Mouse (Mus musculus): Measurements from ENCODE around the gene Spats2. TPM values are rescaled to one million over a fixed set of nuclear protein-coding genes. Genes with fewer than 3 reads are reported as not detected.
A peak's percentile ranks its signal among the peaks of the same experiment; 100 is the strongest.

Gene Spats2
- polyA plus RNA-seq, 1 experiment from 2014 or later = 28.0 TPM

- H3K4me2 ChIP-seq (ENCODE audit: low read length) = no peak overlapping the region
- H3K9me3 ChIP-seq (replicated peaks; ENCODE audit: control insufficient read depth, low read length, poor library complexity, severe bottlenecking) = no peaks in the 10 kb centered on the region
- no peaks in the 10 kb centered on the region; the same call in 1 of the 2 replicates for H3K4me1 ChIP-seq (ENCODE audit: control insufficient read depth, insufficient read depth, low read length)
- 63% methylated on average over 4 of the region's 4 CpGs for WGBS
- no peak for ATAC-seq
- H3K9ac ChIP-seq (ENCODE audit: low read depth, low read length) = no peak overlapping the region
- H3K27ac ChIP-seq (ENCODE audit: low read length) = no peak overlapping the region
- H3K4me3 ChIP-seq (ENCODE audit: low read depth, low read length) = no peak overlapping the region
- no peaks in the 10 kb centered on the region for H3K36me3 ChIP-seq (ENCODE audit: control insufficient read depth, insufficient read depth, low read length)
- peaks cover 39% of the 10 kb centered on the region for H3K27me3 ChIP-seq (ENCODE audit: control insufficient read depth, insufficient read depth, low read depth, low read length)
Observed at GRCm38 (mm10) chr15:99085997-99086396, 39.7 kb upstream of the Spats2 start.

GRCm38 (mm10) chr15:99087253-99088075 is 38.3 kb upstream of the Spats2 start, which contains the start of gene C1ql4:
C1ql4 (minus strand) TSS chr15:99087817.
- ATAC-seq = no peak

GRCm38 (mm10) chr15:99088292-99088691 is 37.4 kb upstream of the Spats2 start:
- H3K36me3 ChIP-seq (ENCODE audit: control insufficient read depth, insufficient read depth, low read length) = no peaks in the 10 kb centered on the region
- H3K9ac ChIP-seq (ENCODE audit: low read depth, low read length) = 0 out of 2 replicates have a peak overlapping the region, but pooled peaks have one; percentile 2
- H3K4me2 ChIP-seq (ENCODE audit: low read length) = peak overlapping the region; percentile 45
- peaks cover 39% of the 10 kb centered on the region for H3K27me3 ChIP-seq (ENCODE audit: control insufficient read depth, insufficient read depth, low read depth, low read length)
- peaks cover 3% of the 10 kb centered on the region for H3K4me1 ChIP-seq (ENCODE audit: control insufficient read depth, insufficient read depth, low read length)
- ATAC-seq = peak; percentile 44; the same call in 1 of the 2 replicates
- H3K9me3 ChIP-seq (replicated peaks; ENCODE audit: control insufficient read depth, low read length, poor library complexity, severe bottlenecking) = no peaks in the 10 kb centered on the region
- H3K27ac ChIP-seq (ENCODE audit: low read length) = no peak overlapping the region
- H3K4me3 ChIP-seq (ENCODE audit: low read depth, low read length) = peak overlapping the region; percentile 30
- under 1% methylated on average over 23 of the region's 27 CpGs for WGBS

More at GRCm38 (mm10) chr15:99087253-99088075, 38.3 kb upstream of the Spats2 start, which contains the start of gene C1ql4:
- Histone ChIP-seq H3K4me3 (ENCODE audit: low read depth, low read length) (peak within 1 kb of the TSS; percentile 30), H3K9me3 (replicated peaks; ENCODE audit: control insufficient read depth, low read length, poor library complexity, severe bottlenecking) (no peaks in the 10 kb centered on the region), H3K27me3 (ENCODE audit: control insufficient read depth, insufficient read depth, low read depth, low read length) (peaks cover 39% of the 10 kb centered on the region), H3K27ac (ENCODE audit: low read length) (no peak within 1 kb of the TSS), H3K36me3 (ENCODE audit: control insufficient read depth, insufficient read depth, low read length) (no peaks in the 10 kb centered on the region), H3K4me2 (ENCODE audit: low read length) (peak within 1 kb of the TSS; percentile 45), H3K4me1 (ENCODE audit: control insufficient read depth, insufficient read depth, low read length) (no peaks in the 10 kb centered on the region; the same call in 1 of the 2 replicates), H3K9ac (ENCODE audit: low read depth, low read length) (0 out of 2 replicates have a peak within 1 kb of the TSS, but pooled peaks have one; percentile 2)
- WGBS = 9% methylated on average over 49 of the region's 60 CpGs

- 8% methylated on average over 14 of the region's 14 CpGs for WGBS
- H3K4me3 ChIP-seq (ENCODE audit: low read depth, low read length) = no peak overlapping the region
- no peaks in the 10 kb centered on the region for H3K9me3 ChIP-seq (replicated peaks; ENCODE audit: control insufficient read depth, low read length, poor library complexity, severe bottlenecking)
- H3K36me3 ChIP-seq (ENCODE audit: control insufficient read depth, insufficient read depth, low read length) = no peaks in the 10 kb centered on the region
- peaks cover 8% of the 10 kb centered on the region for H3K4me1 ChIP-seq (ENCODE audit: control insufficient read depth, insufficient read depth, low read length)
- no peak overlapping the region for H3K4me2 ChIP-seq (ENCODE audit: low read length)
- ATAC-seq = no peak
- H3K27ac ChIP-seq (ENCODE audit: low read length) = no peak overlapping the region
- H3K27me3 ChIP-seq (ENCODE audit: control insufficient read depth, insufficient read depth, low read depth, low read length) = peaks cover 36% of the 10 kb centered on the region
- no peak overlapping the region for H3K9ac ChIP-seq (ENCODE audit: low read depth, low read length)
Observed at GRCm38 (mm10) chr15:99089069-99089468, 36.6 kb upstream of the Spats2 start.

GRCm38 (mm10) chr15:99092870-99093269 is 32.8 kb upstream of the Spats2 start, which contains the start of gene Dnajc22:
Dnajc22 (plus strand) TSS chr15:99093170.
- WGBS = 29% methylated on average over 8 of the region's 8 CpGs
- no peaks in the 10 kb centered on the region for H3K9me3 ChIP-seq (replicated peaks; ENCODE audit: control insufficient read depth, low read length, poor library complexity, severe bottlenecking)
- peak within 1 kb of the TSS; percentile 70 for H3K9ac ChIP-seq (ENCODE audit: low read depth, low read length)
- peaks cover 30% of the 10 kb centered on the region for H3K4me1 ChIP-seq (ENCODE audit: control insufficient read depth, insufficient read depth, low read length)
- no peaks in the 10 kb centered on the region for H3K36me3 ChIP-seq (ENCODE audit: control insufficient read depth, insufficient read depth, low read length)
- ATAC-seq = no peak
- peaks cover 30% of the 10 kb centered on the region for H3K27me3 ChIP-seq (ENCODE audit: control insufficient read depth, insufficient read depth, low read depth, low read length)
- peak within 1 kb of the TSS; percentile 25; the same call in 1 of the 2 replicates for H3K27ac ChIP-seq (ENCODE audit: low read length)
- peak within 1 kb of the TSS; percentile 89 for H3K4me2 ChIP-seq (ENCODE audit: low read length)
- H3K4me3 ChIP-seq (ENCODE audit: low read depth, low read length) = peak within 1 kb of the TSS; percentile 51

- Histone ChIP-seq H3K9ac (ENCODE audit: low read depth, low read length) (peak overlapping the region; percentile 70), H3K27me3 (ENCODE audit: control insufficient read depth, insufficient read depth, low read depth, low read length) (peaks cover 24% of the 10 kb centered on the region), H3K36me3 (ENCODE audit: control insufficient read depth, insufficient read depth, low read length) (no peaks in the 10 kb centered on the region), H3K27ac (ENCODE audit: low read length) (peak overlapping the region; percentile 25; the same call in 1 of the 2 replicates), H3K4me2 (ENCODE audit: low read length) (peak overlapping the region; percentile 89), H3K9me3 (replicated peaks; ENCODE audit: control insufficient read depth, low read length, poor library complexity, severe bottlenecking) (no peaks in the 10 kb centered on the region), H3K4me3 (ENCODE audit: low read depth, low read length) (peak overlapping the region; percentile 51), H3K4me1 (ENCODE audit: control insufficient read depth, insufficient read depth, low read length) (peaks cover 35% of the 10 kb centered on the region)
- 1% methylated on average over 56 of the region's 56 CpGs for WGBS
- ATAC-seq = peak; percentile 37; the same call in 1 of the 2 replicates
Observed at GRCm38 (mm10) chr15:99093291-99094258, 32.1 kb upstream of the Spats2 start.

GRCm38 (mm10) chr15:99094631-99095270 is 31.0 kb upstream of the Spats2 start:
- H3K4me2 ChIP-seq (ENCODE audit: low read length) = peak overlapping the region; percentile 7; the same call in 1 of the 2 replicates
- peaks cover 37% of the 10 kb centered on the region for H3K4me1 ChIP-seq (ENCODE audit: control insufficient read depth, insufficient read depth, low read length)
- peaks cover 27% of the 10 kb centered on the region for H3K27me3 ChIP-seq (ENCODE audit: control insufficient read depth, insufficient read depth, low read depth, low read length)
- 0 out of 2 replicates have a peak, but pooled peaks have one; percentile 40 for ATAC-seq
- WGBS = 1% methylated on average over 24 of the region's 27 CpGs
- no peak overlapping the region for H3K4me3 ChIP-seq (ENCODE audit: low read depth, low read length)
- H3K9ac ChIP-seq (ENCODE audit: low read depth, low read length) = no peak overlapping the region
- no peaks in the 10 kb centered on the region for H3K9me3 ChIP-seq (replicated peaks; ENCODE audit: control insufficient read depth, low read length, poor library complexity, severe bottlenecking)
- no peaks in the 10 kb centered on the region for H3K36me3 ChIP-seq (ENCODE audit: control insufficient read depth, insufficient read depth, low read length)
- H3K27ac ChIP-seq (ENCODE audit: low read length) = no peak overlapping the region

- Histone ChIP-seq H3K4me3 (ENCODE audit: low read depth, low read length) (no peak overlapping the region), H3K27ac (ENCODE audit: low read length) (no peak overlapping the region), H3K9me3 (replicated peaks; ENCODE audit: control insufficient read depth, low read length, poor library complexity, severe bottlenecking) (no peaks in the 10 kb centered on the region), H3K27me3 (ENCODE audit: control insufficient read depth, insufficient read depth, low read depth, low read length) (peaks cover 27% of the 10 kb centered on the region), H3K36me3 (ENCODE audit: control insufficient read depth, insufficient read depth, low read length) (no peaks in the 10 kb centered on the region), H3K4me2 (ENCODE audit: low read length) (no peak overlapping the region), H3K4me1 (ENCODE audit: control insufficient read depth, insufficient read depth, low read length) (peaks cover 37% of the 10 kb centered on the region), H3K9ac (ENCODE audit: low read depth, low read length) (no peak overlapping the region)
- WGBS = 10% methylated on average over 6 of the region's 6 CpGs
- no peak for ATAC-seq
Observed at GRCm38 (mm10) chr15:99095356-99095755, 30.4 kb upstream of the Spats2 start.
